Mouse (Mus musculus) urinary bladder, postnatal 0 days (tissue): ENCODE data around the gene Adam34. TPM values are rescaled to one million over a fixed set of nuclear protein-coding genes. Genes with fewer than 3 reads are reported as not detected.

Experiments
- polyA plus RNA-seq: library from polyadenylated mRNA; unstranded; fragments of >200 nt; fragmentation: Nextera tagmentation; extraction: Ambion mirVana; gene quantifications from 2 replicates; pipeline ENCODE4 v1.2.1, GENCODE M21; 2015

Gene Adam34
- polyA plus RNA-seq = not detected in 2 replicates

DNA sequence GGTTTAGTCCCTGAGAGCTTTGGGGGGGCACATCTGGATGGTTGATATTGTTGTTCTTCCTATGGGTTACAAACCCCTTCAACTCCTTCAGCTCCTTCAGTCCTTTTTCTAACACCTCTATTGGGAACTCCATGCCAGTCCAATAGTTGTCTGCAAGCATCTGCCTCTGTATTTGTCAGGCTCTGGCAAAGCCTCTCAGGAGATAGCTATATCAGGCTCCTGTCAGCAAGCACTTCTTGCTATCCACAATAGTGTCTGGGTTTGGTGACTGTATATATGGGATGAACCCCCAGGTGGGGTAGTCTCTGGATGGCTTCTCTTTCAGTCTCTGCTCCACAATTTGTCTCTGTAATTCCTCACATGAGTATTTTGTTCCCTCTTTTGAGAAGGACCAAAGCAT, at the start of gene Adam34:
TSS of gene Adam34 (minus strand) at position 101 of the 400 bp plus-strand sequence.

DNA sequence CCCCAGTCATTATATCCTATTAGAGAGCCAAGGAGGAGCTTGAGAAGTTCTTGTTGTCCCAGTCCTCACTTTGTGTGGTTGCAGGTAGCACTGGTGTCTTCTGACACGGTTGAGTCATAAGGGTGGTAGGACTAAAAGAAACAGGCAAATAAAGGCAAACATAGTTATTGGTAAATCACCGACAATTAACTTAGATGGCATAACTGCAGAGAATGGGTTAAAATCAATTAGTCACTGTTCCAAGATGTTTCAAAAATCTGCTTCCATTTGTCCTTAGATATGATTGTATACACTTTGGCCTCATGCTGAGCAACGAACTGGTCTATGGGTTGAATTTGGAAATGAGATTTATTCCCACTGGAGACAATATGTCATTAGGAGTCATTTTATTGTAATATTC, 82.7 kb downstream of the Adam34 start, which contains the start of gene Gm5346:
TSS of gene Gm5346 (minus strand) at position 101 of the 400 bp plus-strand sequence.

Other genes with a start within 250 kb of the Adam34 start
- gene Adam26b, start 181.9 kb downstream of the Adam34 start, polyA plus RNA-seq = not detected in 2 replicates
- gene Adam26a, start 133.3 kb downstream of the Adam34 start, polyA plus RNA-seq = not detected in 2 replicates
- gene Gm5346, start 82.8 kb downstream of the Adam34 start, polyA plus RNA-seq = not detected in 2 replicates